Mouse (Mus musculus) heart, adult 18-20 months (tissue): ENCODE data around the gene Grin2a. TPM values are rescaled to one million over a fixed set of nuclear protein-coding genes. Genes with fewer than 3 reads are reported as not detected.

Source experiments
- DNase-seq, 2 experiments: peaks; one replicate each; pipeline ENCODE4 v3.0.0; 2021 to 2022; ENCODE audit warnings: mixed read lengths in 1 of 2
- total RNA-seq, 2 experiments: library from RNA; stranded (reverse); gene quantifications; 2 replicates each; pipeline ENCODE4 v1.2.3; 2021

Grin2a gene
- total RNA-seq, 2 experiments from 2014 or later = 0.23 to 0.25 TPM

DNA sequence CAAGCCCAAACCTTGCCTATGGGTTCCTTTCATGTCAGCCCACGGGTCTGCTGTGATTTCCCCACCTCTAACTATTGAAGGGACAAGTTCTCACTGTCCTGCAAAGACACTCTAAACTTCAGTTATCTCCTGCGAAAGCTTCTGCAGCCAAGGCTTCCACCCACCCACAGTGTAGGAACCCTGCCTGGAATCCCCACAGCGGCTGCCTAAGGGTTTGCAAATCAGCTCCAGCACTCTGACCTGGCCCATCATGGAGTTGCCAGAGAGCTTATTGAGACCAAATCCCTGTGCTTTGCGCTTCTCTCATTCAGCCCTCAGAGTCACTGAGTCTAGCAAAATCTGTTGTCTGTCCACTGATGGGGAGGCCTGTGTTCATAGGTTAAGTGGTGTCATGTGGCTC lies 130.3 kb downstream of the Grin2a start:
- no peak for DNase-seq

DNA sequence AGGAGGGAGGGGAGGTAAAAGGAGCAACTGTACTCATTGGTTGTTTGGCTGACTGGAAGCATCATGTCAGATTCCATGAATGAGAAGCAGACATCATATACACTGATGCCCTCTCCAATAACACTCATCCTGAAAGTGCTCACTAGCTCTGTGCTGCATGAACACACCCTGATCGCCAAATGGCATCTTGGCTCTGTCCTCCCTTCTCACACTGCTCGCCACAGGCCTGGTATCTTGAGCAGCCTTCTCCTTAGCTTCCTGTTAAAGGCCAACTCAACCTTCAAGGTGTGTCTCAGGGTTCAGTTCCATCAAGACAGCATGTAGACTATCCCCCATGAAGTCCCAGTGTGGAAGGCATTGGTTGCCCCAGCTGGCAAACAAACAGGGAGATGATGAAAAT lies 137.6 kb downstream of the Grin2a start:
- DNase-seq = no peak

DNA sequence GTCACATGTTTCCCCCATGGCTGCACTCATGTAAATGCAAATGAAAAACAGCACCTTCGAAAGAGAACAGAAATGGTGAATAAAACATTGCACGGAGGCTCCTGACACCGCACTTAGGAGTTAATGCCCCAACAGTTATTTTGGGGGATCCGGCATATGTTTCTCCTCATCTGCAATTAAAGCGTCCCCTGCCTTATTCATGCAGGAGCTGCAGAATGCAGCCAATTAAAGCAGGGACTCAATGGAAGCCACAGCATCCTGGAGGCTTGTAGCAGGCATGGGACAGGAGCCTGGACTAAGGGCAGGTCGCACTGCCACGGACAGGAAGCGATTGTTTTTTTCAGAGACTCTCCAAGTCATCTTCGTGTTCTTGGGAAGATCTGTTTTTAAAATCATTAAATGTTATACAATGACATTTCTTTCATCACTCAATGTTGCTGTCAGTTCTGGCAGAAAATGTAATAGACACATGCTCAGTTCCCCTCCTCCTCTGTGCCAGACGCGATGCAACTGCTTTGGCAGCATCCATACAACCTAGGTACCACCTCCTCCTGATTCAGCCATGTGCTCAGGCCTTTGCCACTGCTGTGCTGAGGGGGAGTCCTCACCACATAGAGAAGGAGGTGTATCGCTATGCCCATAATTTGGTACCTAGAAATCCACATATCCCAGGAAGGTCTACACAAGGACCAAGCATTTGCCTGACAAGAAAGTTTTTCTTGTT lies 143.9 kb downstream of the Grin2a start:
- no peak for DNase-seq

DNA sequence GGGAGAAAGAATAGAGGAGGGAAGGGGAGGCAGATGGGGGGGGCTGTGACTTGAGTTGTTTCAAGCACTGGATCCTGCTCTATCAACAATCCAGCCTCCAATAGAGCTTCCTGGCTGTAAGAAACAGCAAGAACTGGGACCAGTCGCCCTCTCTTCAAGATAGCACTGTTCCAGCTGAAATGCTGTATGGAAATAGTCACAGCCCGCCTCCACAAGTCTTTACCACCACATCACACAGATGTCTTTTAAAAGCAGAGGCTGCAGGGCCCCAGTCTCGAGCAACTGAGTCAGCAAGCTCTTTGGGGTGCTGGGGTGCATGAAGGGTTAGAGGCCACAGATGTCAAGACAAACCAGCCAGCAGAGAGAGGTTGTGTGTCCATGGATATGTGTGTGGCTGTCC lies 153.9 kb downstream of the Grin2a start:
- no peak for DNase-seq

DNA sequence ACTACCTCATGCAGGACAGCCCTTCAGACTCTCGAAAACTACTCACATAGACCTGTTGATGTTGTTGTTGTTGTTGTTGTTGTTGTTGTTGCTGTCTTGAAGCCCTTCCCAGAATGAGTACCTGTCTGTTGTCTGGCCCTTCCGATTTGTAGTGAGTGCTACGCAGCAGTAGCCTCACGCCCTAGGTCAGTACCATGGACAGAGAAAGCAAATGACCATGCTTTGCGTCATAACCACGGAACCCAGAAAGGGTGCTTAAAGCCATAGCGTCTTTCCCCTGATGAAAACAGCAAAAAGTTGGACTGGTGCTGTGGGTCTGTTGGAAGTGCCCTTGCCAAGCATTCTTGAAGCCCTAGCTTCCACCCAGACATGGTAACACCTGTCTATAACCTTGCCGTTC lies 158.8 kb downstream of the Grin2a start:
- peak in 1 of 2 experiments; percentile 2 for DNase-seq

DNA sequence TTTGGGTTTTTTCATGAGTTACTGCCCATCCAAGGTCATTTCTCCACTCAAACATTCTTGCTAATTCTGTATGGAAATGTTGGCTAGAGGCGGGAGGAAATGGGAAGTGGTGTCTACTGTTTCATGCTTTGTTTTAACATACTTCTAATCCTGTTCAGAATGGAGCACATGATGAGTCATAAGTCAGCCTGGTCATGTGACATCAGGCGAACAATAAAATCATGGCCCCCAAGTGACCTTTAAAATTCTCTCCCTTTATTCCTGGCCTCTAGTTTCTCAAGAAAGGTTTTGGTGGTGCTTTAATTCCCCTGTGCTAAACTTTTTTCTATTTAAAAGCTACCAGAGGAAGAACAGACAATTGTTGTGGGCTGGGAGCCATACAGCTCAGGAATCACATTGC lies 161.1 kb downstream of the Grin2a start:
- DNase-seq = no peak

DNA sequence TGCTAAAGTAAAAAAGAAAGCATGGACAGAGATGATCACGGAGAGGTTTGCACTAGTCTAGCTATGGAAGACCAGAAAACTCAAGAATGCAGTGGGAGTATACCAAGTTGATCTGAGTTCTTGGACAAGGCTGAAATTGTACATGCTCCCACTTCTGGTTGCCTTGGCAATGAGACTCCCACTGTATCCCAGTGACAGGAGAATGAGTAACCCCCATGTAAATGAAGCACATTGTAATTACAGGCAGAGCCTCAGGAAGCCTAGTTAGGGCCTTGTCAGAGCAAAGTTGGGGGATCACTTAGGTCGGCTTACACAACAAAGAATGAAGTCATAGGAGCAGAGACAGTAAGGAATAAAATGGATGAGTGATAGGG lies 170.3 kb downstream of the Grin2a start:
- no peak for DNase-seq

DNA sequence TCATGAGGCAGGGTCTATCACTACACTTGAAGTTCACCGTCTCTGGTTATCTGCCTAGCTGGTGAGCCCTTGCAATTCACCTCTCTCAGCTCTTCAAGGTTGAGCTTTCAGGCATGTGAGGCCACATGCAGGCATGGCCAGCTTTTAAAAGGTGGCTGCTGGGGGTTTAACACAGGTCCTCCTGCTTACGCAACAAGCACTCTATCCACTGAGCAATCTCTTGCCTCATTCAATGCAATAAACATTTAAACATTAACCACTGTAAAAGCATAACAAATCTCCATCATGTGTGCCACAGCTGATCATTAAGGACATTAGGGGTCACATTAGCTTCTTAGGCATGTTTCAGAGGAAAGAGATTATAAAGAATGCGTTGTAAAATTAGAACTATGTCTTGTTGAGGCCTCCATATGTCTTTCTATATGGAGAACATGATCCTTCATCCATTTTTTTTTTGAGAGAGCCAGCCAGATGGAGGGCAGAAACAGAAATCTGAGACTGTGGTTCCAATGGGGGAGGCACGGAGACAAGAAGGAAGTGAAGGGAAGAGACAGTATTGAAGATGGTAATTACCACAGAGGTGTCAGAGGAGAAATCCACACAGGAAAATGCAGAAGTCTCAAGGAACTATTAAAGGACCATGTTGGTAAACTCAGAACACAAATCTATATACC lies 170.8 kb downstream of the Grin2a start:
- no peak for DNase-seq

DNA sequence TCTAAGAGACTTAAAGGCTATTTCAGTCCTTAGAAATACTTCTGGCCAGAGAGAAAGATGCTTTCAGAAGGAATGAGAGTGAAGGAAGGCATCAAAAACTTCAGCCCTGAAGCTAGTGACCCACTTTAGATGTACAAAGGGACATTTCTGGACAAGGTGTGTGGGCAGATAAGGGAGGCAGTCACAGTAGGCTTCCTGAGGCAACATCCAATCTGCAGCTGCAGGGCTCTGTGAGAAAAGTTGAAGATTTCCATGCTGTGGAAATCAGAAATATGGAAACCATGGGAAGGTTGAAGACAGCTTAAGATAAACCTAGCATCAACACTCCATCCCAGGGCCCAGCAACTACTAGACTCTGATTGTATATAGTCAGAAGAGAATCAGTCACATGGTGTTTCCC lies 171.7 kb downstream of the Grin2a start:
- DNase-seq = no peak

DNA sequence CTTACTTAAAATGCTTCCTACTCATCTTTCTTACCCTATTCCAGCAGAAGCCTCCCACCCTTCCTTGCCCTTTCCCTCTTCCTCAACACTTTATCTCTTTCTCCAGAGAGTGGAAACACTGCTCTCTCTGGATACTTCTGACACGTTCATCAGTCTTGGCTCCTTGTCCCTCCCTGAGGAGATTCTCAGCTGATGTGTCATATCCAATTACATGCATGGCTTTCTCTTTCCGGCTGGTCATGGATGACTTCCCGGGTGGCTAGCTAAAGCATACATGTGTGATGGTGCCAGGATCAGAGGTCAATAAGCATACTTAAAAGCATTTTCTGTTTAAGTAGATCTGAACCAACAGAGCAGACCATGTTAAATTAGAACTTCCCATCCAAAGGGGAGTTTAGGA lies 175.9 kb downstream of the Grin2a start:
- DNase-seq = no peak

DNA sequence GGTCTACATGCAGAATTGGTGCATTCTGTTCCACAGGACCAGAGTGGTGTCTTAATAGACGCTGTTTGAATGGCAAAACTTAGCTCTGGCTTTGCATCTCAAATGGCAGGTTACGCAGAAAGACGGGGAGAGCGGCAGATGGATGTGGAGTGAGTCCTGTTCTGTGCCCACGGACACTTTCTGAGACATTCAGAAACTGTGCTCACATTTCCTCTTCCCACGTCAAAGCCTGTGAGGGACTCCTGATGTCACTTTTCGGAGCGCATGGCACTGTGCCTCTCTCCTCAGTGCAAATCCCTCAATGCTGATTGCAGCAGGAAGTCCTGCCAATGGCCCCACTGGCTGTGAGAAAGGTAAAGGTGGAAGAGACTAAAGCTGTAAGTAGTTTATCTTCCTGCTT lies 194.0 kb downstream of the Grin2a start:
- DNase-seq = no peak

DNA sequence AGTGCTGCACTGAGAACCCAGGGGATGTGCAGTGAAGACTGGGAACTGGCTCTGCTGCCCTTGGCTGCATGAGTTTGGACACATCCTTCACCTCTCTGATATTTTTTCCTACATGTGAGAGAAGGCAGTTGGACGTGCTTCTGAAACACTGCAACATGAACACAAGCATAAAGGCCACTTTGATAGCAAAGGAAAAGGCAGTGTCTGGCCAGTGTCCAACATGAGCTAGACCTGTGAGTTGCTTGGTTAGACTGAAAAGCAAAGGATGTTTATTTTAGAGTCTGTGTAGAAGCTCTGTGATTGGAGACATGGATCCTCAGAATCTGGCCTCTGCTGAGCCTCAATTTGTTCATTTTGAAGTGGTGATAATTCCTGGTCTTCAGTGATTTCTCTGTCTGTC lies 195.1 kb downstream of the Grin2a start:
- DNase-seq = no peak

DNA sequence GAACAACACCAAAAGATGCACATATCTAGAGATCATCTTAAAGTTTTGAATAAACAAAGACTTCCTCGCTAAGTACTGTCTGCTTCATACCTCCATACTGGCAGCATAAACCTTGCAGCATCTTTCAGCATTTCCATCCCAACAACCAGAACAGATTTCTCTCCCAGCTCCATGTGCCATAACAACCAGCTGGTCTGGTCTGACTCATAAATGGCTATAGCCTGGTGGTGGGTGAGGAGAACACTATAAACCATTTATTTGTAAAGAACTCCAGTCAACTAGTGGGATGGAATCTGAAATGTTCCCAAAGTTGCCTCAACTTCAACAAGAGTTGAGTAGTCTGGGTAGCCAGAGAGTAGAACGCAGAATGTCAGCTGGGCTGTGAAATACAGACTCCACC lies 202.4 kb downstream of the Grin2a start:
- DNase-seq = no peak

DNA sequence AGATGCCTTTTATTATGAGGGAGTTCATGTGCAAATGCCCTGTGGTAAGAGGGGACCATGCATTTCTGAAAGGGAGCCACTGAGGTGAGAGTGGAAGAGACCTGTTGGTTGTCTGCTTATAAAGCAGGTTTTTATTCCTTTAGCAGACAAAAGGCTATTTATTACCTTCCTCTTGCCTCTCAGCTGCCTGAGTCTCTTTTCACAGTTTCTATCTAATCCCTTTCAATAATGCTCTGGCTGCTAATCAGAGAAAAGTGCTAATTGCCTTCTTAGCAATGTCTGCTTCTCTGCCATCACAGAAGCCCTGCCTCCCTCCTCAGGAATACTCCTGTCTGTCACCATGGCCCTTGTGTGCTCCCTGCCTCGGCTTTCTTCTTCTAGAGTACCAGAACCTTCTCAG lies 209.1 kb downstream of the Grin2a start:
- DNase-seq = no peak

DNA sequence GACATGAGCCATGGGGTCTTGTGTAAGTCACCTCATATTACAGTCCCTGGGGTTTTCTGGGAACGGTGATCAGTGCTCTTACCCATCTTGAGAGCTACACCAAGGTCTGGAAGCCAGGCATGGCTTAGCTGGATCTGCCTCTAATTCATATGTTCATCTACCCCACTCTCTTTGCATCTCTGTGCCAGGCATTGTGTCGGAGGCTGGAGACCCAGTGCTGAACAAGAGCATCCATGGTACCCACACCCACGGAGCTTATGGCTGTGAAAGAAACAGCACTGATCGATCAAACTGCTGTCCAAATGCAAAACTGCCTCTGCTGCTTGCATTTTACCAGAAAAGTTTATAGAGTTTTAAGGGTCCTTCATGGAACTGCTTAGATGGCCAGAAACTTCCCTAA lies 209.5 kb downstream of the Grin2a start:
- no peak for DNase-seq

DNA sequence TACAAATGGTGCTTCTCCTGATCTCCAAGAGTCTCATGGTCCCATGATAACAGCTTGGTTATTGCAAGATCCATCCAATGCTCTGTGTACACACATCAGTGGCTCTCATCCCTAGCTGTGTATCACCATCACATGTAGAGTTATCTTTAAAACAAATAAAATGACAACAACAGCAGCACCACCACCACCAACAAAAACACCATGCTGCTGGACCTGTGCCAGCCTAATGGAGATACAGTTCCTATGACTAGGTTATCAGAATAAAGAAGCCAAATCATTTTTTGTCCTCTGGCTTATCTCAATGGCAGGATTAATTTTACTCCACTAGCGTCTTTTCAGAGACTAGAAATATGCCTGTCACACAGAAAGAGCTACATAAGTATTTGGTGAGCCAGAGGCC lies 226.4 kb downstream of the Grin2a start:
- DNase-seq = no peak

DNA sequence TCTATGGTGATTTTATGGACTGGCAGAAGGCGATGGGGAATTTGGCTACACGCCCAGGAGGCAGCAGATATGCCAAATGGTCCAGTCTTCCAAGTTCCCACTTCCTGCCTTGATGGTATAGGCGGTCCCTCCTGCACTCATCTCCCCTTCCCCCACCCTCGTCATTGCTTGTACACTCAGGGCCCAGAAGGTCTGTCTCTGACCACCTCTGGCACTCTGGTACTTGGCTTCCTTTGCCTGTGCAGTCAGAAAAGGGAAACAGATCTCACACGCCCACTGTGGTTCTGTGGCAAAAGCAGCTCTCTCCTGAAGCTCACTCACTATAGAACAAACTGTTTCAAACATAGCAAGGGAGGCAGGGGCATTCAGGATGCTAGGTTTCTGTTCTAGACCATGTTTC lies 227.0 kb downstream of the Grin2a start:
- no peak for DNase-seq

DNA sequence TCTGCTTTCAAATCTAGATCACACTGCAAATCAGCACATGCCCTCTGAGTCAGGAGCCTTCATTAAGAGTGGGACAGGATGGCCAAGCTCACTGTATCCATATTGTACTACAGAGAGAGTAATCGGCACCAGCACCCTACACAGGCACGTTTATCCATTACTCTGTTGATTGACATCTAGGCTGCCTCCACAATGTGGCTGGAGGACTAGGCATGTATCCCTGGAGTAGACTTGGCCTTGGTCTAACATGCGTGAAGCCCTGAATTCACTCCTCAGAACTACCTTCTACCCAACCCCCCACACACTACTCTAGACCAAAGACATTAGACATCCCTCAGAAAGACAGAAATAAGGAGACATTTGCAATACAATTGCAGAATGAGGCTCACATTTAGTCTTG lies 227.4 kb downstream of the Grin2a start:
- no peak for DNase-seq

DNA sequence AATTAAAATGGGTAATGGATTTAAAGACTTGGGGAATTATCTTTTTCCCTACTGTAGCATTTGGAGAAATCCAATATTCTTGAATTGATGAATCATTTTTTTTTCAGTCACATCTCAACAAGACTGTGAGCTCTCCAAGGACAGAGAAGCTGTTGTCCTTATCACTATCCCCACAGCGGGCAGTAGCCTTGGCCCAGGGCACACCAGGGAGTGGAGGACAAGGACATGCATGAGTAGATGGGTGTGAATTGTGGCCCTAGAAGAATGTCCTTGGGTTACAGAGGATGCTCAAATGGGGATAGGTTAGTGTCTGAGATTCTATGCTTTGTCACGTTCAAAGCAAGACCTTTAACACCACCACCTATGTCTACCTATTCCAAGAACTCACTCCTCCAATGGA lies 231.3 kb downstream of the Grin2a start:
- DNase-seq = no peak

DNA sequence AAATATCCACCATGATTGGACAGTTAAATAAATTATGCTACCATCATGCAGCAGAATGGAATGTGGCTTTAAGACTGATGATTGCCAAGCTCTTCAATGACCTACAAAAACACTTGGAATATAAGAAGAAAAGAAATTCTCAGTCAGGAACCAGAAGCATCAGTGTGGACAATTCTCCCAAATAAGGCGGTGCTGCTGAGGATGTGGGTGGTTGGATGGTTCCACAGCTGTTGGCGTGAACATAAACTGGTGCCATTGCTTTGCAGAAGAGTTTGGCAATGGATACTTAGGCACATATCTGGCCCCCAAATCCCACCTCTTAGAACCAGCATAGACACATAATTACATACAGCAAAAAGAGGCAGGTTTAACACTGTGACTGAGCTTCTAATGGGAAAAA lies 235.0 kb downstream of the Grin2a start:
- DNase-seq = no peak

DNA sequence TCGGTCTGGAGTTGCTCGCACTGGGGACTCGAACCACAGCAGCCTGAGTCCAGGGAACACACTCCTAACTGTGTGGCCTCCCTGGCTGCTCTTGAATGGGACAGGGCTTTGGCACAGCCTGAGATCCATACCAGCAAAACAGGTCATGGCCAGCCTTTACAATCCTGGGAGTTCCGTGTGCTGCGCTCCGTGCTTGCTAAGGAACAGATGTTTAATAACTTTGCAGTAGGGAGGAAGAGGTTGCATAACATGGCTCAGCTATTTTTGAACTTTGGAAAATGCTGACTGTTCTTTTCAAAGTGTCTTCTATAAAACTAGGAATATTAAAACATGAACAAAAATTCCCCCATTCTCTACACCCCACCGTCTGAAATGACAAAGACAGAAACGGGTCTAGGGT lies 238.5 kb downstream of the Grin2a start:
- DNase-seq = no peak

DNA sequence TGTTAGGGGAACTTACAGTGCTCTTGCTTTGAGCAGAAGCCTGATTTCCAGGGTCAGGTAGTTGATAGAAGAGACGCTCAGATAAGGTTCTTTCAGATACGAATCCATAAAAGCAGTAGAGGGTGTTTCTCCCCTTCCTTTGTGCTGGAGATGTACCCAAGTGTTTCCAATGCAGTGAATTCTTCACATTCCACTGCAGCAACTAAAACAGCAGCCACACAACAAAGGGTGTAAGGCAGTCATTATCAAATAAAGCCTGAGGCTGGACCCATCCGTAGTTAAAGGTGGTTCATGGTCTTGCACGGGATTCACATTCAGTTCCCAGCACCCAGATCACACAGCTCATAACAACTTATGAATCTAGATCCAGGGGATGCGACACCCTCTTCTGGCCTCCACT lies 241.3 kb downstream of the Grin2a start:
- DNase-seq = no peak

DNA sequence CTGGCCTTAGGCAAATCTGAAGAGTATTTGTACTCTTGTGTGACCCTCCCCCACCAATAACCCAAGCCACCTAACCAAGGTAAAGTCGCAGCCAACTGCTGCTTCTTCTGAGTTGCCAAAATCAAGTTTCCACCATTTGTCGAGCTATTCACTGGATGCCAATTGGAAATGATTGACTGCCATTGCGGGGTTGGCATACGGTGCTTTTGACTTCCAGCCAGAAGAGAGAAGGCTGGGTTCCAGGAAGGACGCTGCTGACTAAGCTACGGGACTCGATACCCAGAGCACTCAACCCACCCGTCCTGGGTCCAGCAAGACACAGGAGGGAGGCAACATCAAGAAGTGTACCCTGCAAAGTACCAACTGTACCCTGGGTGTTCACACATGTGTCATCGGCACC lies 242.3 kb downstream of the Grin2a start:
- no peak for DNase-seq

DNA sequence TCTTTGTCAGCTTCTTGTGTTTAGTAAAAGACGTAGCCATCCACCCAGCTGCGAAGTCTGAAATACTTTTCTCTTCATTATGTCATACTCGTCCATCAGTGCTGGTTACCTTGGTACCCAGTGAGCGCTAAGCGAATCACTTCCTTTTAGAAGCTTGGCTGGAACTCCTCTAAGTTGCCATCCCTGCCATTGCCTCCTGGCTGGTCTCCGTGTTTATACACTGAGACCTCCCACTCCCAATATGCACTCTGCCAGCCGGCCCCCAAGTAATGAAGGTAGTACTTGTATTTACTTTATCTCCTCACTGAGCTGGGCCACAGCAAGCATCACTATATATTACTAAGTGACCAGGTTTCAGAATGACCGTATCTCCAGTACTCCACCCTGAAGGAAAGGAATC lies 242.8 kb downstream of the Grin2a start:
- no peak for DNase-seq
